Mouse (Mus musculus): Measurements from ENCODE around the gene Rab39b.

The Rab39b gene

GRCm38 (mm10) chrX:75577582-75578324, at the start of gene Rab39b:
TSS of gene Rab39b (minus strand) at chrX:75578231.
- DNase-seq (ENCODE audit: extremely low read depth, low read depth, low spot score): no peak

GRCm38 (mm10) chrX:75578539-75578938, 508 bp upstream of the Rab39b start:
- no peak for DNase-seq (ENCODE audit: extremely low read depth, low read depth, low spot score)

Data from fat pad, adult 2 months (tissue).